Mouse (Mus musculus) embryo, embryonic 9.5 days (tissue): ENCODE measurements around the gene Grifin.
A peak's percentile ranks its signal among the peaks of the same experiment; 100 is the strongest.

Experiments used
- DNase-seq: peaks from one replicate; pipeline ENCODE4 v3.0.0-alpha.2; 2017; ENCODE audit errors: extremely low spot score

Gene Grifin

DNA sequence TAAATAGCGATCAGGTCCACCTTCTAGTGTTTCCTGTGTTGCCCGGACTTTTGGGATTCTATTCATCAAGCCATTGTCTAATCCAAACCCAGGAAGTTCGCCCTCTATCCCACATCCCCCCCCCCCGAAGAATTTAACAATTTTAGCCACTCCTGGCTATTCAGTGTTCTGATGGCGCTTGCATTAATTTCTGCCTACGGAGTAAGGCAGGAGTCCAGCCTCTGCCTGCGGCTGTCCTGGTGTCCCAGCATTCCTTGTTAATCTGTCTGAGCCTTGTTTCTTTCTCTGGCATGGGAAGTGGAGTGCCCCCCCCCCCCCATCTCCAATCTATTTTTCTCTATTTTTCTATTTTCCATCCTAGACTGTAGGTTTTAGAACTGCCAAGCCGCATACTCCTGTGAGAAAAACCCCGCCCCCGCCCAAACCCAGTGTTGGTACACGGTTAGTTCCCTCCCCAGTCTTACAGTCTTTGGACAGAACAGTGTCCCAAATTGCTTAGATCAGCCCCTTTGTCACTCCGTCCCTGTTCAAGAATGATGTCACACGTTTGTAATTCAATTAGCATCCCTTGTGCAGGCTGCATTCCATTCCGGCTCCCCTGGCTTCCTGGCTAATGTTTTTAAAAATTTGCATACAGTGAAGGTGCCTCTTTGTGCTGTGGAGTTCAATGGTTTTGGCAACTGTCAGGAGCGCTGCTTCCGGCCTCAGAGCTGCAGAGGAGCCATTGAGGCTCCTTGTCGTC, 15.4 kb downstream of the Grifin start:
- DNase-seq = no peak

DNA sequence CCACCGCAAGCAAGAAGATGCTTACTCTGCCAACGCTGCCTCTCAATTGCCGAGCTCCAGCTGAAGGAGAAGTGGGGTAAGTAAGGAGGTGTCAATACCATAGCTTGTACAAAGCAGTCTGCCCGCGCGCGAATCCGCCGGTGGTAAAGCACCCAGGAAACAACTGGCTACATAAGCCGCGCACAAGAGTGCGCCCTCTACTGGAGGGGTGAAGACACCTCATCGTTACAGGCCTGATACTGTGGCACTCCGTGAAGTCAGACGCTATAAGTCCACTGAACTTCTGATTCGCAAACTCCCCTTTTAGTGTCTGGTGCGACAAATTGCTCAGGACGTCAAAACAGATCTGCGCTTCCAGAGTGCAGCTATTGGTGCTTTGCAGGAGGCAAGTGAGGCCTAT, 18.5 kb downstream of the Grifin start:
- DNase-seq = no peak

DNA sequence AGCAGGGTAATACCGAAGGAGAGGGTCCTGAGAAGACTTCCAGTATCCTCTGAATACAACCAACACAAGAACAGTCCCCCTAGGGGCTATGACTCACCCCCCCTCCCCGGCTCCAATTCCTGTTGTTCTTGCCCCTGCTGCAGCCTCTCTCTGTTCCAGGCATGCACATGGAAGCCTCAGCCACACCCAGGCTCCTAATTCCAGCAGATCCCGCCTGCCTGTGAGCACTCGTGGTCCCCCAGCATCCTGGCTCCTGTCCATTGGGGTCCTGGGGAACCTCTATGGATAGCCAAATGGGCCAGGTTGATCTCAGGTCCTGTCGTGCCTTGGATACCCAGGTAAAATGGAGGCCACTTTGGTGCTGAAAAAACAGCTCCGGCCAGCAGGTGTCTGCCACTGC, 19.2 kb downstream of the Grifin start:
- no peak for DNase-seq

DNA sequence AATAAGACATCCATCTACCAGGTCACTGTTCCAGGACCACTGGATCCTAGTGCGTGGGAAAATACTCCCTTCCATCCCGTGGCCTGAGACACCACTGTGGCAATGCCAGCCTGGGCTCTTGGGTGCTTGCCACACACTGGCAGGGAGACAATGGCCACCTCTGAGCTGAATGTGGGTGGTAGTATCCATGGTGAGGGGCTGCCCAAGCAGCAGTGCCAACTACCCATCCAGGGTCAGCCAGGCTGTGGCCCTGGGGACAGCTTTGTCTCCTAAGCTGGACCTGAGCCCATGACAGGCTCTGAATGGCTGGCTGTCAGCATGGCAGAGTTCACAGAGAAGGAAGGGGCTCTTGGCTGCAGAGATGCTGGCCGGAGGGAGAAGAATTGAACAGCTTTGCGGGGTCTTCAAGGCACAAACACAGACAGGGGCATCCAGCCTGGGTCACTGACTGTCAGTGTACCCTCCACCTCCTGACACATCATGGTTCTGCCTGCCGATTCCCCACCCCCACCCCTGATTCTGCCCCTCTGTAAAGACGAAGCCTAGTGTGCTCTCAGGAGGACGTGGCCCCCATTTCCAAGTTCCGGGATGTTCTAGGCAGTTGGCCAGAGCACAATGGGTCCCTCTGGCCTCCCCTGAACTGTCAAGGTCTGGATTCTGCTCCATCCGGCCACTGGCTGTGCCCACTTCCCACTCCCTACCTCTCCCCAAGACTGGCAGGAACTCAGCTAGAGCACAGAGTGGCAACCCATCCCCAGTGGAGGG, 21.9 kb downstream of the Grifin start:
- DNase-seq = no peak

DNA sequence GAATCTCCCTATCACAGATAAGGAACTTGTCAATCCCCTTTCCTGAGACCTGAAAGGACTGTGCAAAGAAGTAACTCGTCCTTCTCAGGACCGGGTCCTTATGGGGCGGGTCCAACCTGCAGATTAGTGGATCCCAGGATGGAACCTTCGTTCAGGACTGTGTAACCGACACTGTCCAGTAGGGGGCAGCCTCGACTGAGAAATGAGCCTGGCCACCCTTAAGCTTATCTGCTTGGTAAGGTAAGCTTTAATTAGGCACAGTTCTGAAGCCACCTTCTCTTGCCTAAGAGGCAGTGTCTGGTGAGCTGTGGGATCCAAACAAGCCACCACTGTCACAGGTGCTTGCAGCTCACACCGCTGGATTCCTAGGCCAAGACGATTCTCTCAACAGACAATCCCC, 24.8 kb downstream of the Grifin start:
- peak; percentile 80 for DNase-seq

DNA sequence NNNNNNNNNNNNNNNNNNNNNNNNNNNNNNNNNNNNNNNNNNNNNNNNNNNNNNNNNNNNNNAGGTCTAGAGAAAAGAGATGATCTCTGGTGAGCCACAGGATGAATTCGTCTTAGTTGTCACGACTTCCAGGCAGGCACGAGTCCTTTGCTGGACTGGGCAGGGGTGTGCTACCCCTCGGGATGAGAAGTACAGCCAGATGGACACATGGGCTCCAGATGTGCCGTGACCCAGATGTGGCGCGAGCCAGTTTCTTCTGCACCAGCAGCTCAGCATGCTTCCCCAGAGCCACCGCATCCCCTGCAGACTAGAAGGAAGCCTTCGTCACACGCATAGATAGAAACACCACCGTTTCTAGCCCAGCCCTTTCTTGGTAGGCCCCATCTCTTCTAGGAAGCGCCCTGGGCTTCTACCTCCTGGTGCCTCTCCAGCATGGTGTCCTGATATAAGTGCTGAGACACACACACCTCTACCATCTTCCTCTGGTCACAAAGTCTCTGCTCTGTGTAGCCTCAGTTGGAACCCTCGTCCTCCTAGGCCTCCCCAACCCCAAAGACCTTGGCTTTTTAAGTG, 26.7 kb downstream of the Grifin start:
- DNase-seq = no peak

DNA sequence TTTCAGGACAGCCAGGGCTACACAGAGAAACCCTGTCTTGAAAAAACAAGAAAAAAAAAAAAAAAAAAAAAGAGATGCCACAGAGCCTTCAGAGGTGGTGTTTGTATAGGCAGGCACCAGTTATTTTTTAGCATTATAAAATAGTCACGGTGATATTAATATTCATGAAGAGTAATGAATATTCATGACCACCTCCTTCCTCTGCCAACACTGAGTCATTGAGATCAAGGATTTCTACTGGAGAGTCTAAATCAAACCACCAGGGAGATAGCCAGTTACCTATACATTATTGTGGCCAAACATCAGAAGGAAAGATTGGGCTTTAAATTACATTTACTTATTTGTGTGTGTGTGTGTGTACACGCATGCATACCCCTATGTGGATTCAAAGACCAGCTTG, 38.1 kb downstream of the Grifin start:
- no peak for DNase-seq

DNA sequence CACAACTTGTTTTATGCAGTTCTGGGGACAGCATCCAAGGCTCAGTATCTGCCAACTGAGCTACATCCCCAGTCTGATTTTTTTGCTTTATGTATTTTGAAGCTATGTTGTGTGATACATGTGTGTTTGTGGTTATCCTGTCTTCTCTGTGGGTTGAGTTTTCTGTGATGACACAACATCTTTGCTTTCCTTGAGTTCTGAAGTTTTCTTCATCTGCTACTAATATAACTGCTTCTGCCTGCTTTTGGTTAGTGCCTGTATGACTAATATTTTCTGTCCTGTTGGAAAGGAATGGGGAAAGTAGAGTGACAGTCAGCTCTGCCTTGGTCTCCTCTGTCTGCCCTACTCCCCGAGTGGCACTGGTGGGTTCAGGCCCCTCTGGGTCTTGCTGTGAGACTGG, 43.7 kb downstream of the Grifin start:
- DNase-seq = no peak

DNA sequence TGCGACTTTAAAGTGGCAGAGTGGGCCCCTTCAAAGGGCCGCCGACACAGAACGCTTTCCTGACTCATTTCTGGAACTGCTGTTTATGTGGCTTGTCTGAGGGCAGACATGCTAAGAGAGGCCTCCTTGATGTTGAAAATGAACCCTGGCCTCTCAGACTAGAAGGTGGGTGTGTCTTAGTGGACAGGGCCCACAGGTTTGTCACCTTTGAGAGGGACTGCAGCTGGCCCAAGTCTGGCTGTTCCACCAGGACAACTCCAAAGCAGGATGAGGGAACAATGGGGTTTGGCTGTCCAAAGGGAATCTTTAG, 47.0 kb downstream of the Grifin start:
- no peak for DNase-seq

DNA sequence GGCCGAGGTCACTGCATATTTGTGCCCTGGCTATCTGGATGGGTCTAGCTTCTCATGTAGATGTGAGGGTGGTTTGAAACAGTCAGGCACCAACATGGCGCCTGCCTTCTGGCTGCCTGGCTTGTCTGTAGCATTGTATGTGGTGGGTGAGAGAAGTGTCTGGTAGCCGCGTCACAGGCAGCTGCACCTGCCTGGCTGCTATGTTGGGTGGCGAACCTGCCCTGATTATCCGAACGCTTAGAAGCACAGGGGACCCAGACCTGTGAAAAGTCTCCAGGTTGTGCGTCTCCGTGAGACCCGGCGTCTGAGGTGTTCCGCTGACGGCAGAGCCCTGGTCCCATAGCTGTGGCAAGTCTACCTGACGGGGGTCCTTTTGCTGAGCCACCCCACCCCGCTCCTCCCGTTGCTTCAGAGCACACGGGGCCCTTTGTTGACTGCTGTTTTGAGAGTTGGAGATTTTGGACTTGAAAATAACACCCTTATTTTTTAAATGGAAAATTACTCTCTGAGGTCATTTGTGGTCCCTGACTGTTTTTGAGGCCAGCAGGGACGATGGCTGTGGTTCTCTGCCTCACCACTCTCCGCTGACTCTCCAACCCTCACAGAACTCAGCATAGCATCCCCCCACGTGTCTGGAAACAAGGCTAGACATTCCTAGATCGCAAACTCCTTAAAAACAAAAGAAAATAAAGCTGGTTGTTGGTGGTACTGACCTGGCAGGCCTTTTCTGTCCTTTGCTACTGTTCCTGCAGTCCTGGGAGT, 47.5 kb downstream of the Grifin start:
- DNase-seq = no peak

DNA sequence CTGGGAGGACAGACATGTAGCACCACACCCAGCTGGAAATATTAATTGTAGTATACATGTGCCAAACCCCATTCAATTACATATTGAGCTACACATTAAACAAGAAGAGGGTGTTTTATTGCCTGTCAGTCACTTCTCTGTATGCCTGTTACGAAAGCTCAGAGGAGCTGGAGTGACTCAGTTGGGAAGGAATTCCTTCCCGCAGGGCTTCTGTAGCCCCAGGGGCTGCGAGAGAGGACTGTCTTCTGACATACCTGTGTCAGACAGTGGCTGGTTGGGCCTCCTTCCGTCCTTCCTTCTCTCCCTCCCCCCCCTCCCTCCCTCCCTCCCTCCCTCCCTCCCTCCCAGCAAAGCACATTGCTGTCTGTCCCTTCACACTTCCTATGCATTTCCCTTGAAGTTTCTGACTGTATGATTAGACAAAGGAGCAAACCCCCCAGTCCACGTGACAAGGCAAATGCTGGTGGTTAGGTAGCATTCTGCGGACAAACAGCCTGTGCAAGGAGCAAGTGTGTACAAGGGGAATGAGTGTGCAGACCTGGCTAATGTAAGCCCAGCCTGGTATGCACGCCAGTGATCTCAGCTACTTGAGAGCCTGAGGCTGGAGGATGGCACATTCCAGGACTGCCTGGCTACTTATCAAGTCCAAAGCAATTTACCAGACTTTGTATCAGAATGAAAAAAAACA, 49.9 kb downstream of the Grifin start:
- DNase-seq = no peak

DNA sequence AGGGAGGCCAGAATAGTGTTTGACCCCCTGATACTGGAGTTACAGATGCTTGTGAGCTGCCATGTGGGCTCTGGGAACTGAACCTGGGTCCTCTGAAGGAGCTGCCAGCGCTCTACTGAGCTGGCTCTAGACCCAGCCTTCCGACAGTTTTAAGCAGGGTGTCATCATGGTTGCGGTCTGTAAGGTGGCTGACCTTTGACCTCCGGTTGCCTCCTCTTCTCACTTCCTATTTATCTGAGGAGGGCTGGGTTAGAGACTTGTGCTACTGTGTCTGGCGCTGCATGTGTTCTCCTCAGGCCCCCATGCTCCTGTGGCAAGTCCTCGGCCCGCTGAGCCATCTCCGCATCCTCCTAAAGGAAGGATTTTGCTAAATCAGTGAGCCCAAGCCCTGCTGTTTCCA, 51.0 kb downstream of the Grifin start:
- DNase-seq = no peak
